Mouse (Mus musculus) hindbrain, embryonic 10.5 days (tissue): ENCODE results near the gene Galt. TPM values are rescaled to one million over a fixed set of nuclear protein-coding genes. Genes with fewer than 3 reads are reported as not detected.

Source experiments
- polyA plus RNA-seq: library from polyadenylated mRNA; unstranded; fragments of >200 nt; fragmentation: Nextera tagmentation; extraction: Ambion mirVana; gene quantifications from 2 replicates; pipeline ENCODE4 v1.2.1, GENCODE M21; 2016

Galt gene
- polyA plus RNA-seq, 1 experiment from 2014 or later, result 24.3 TPM

Other genes with a start within 250 kb of the Galt start
- 8.1 and 14.7 TPM in 2 replicates for gene 1110017D15Rik, start 237.9 kb upstream of the Galt start, polyA plus RNA-seq
- gene Fam219a, start 185.7 kb upstream of the Galt start, polyA plus RNA-seq, result 6.2 and 8.3 TPM in 2 replicates
- 1.4 and 4.3 TPM in 2 replicates for gene Dnaic1, start 185.5 kb upstream of the Galt start, polyA plus RNA-seq
- gene Enho, start 114.9 kb upstream of the Galt start, polyA plus RNA-seq, result 27.3 and 50.9 TPM in 2 replicates
- gene Cntfr, start 58.1 kb upstream of the Galt start, polyA plus RNA-seq, result 29.7 and 51.6 TPM in 2 replicates
- gene Il11ra1, start 55.2 kb upstream of the Galt start, polyA plus RNA-seq, result 84.3 and 91.4 TPM in 2 replicates
- 89.7 and 96.6 TPM in 2 replicates for gene Rpp25l, start 41.7 kb upstream of the Galt start, polyA plus RNA-seq
- 171 and 232 TPM in 2 replicates for gene Dctn3, start 32.1 kb upstream of the Galt start, polyA plus RNA-seq
- 0.36 and 0.88 TPM in 2 replicates for gene Arid3c, start 24.1 kb upstream of the Galt start, polyA plus RNA-seq
- gene Sigmar1, start 929 bp downstream of the Galt start, polyA plus RNA-seq, result 77.4 and 89.4 TPM in 2 replicates
- 51.0 and 86.2 TPM in 2 replicates for gene Ccl27a, start 19.0 kb downstream of the Galt start, polyA plus RNA-seq
- 0.50 TPM in 1 of 2 replicates, not detected in the other for gene Gm21541, start 148.4 kb downstream of the Galt start, polyA plus RNA-seq
- 2.3 and 2.8 TPM in 2 replicates for gene Gm20878, start 186.3 kb downstream of the Galt start, polyA plus RNA-seq
- 0.05 TPM in 1 of 2 replicates, not detected in the other for gene Fam205a4, start 210.8 kb downstream of the Galt start, polyA plus RNA-seq